Mouse (Mus musculus) intestine, postnatal 0 days (tissue): ENCODE data around the gene Galnt16. TPM values are rescaled to one million over a fixed set of nuclear protein-coding genes. Genes with fewer than 3 reads are reported as not detected.

Experiments
- ATAC-seq: fragments of 200-750 bp; cut with Nextera tagmentation; 2 replicates; pipeline ENCODE4 v1.8.0; 2017; ENCODE audit warnings: mild to moderate bottlenecking, moderate TSS enrichment, moderate library complexity
- H3K27ac ChIP-seq: fragments of 300-500 bp; sonication (generic); 2 replicates; pipeline ENCODE4 v1.5.1; 2014; ENCODE audit warnings: mild to moderate bottlenecking, low read depth, low read length, moderate library complexity
- H3K27me3 ChIP-seq: fragments of 300-500 bp; sonication (generic); replicated peaks from 2 replicates; pipeline ENCODE4 v1.6.1; 2014; ENCODE audit warnings: low read length, mixed read lengths; ENCODE audit not compliant: control insufficient read depth, insufficient read depth
- H3K36me3 ChIP-seq: fragments of 300-500 bp; sonication (generic); 2 replicates; pipeline ENCODE4 v1.6.1; 2014; ENCODE audit warnings: mild to moderate bottlenecking, moderate library complexity; ENCODE audit not compliant: control insufficient read depth, insufficient read depth
- H3K4me1 ChIP-seq: fragments of 300-500 bp; sonication (generic); replicated peaks from 2 replicates; pipeline ENCODE4 v1.6.1; 2014; ENCODE audit warnings: antibody characterized with exemption, low read length, mixed read lengths; ENCODE audit not compliant: control insufficient read depth, insufficient read depth
- H3K4me2 ChIP-seq: fragments of 300-500 bp; sonication (generic); replicated peaks from 2 replicates; pipeline ENCODE4 v1.6.1; 2014; ENCODE audit warnings: low read depth, mild to moderate bottlenecking, moderate library complexity
- H3K4me3 ChIP-seq: fragments of 300-500 bp; sonication (generic); 2 replicates; pipeline ENCODE4 v1.5.1; 2014; ENCODE audit warnings: low read depth, low read length
- H3K9ac ChIP-seq: fragments of 300-500 bp; sonication (generic); 2 replicates; pipeline ENCODE4 v1.6.1; 2014; ENCODE audit warnings: mild to moderate bottlenecking, low read depth, low read length
- H3K9me3 ChIP-seq: fragments of 300-500 bp; sonication (generic); 2 replicates; pipeline ENCODE4 v1.6.1; 2016; ENCODE audit warnings: mixed run types; ENCODE audit not compliant: control insufficient read depth
- CTCF ChIP-seq: sonication (generic); IDR thresholded peaks from 2 replicates; pipeline ENCODE4 v1.5.1; 2016; ENCODE audit warnings: low read depth, mild to moderate bottlenecking, control low read depth, antibody characterized with exemption, moderate library complexity
- WGBS: fragments of 180-500 bp; shearing (Covaris S2); extraction: QIAGEN DNeasy Blood & Tissue Kit; methylation state at CpG from one replicate; pipeline ENCODE4 v1.1.7; 2014; 5-methylcytosine and 5-hydroxymethylcytosine counted together
- polyA plus RNA-seq: library from polyadenylated mRNA; unstranded; fragments of >200 nt; fragmentation: Nextera tagmentation; extraction: Ambion mirVana; gene quantifications from 2 replicates; pipeline ENCODE4 v1.2.1, GENCODE M21; 2015

Galnt16 gene
- polyA plus RNA-seq, 1 experiment from 2014 or later: 3.7 TPM

DNA sequence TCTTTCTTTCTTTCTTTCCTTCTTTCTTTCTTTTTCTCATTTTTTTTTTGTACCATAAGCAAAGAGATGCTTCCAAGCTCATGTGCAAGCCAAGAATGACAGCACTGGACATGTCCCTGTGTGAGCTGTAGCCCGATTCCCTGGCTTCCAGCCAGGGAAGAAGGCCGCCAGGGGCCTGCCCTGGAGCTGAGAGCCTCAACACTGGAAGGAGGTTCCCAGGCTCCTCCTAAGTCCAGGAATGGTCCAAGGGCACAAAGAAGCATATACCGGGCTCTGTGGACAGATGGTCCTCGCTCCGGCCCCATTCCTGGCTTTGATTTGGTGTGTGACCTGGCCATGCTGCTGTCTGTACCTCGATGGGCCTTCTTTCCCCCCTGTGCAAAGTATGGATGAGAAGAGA, 46.9 kb downstream of the Galnt16 start:
- Histone ChIP-seq H3K4me2 (no peak overlapping the region), H3K4me1 (no peaks in the 10 kb centered on the region), H3K27me3 (no peaks in the 10 kb centered on the region), H3K9me3 (no peaks in the 10 kb centered on the region), H3K4me3 (no peak overlapping the region), H3K9ac (no peak overlapping the region), H3K27ac (no peak overlapping the region), H3K36me3 (no peaks in the 10 kb centered on the region)
- 67% methylated on average over 6 of the region's 6 CpGs for WGBS
- no peak for ATAC-seq
- TF ChIP-seq CTCF: no peak

DNA sequence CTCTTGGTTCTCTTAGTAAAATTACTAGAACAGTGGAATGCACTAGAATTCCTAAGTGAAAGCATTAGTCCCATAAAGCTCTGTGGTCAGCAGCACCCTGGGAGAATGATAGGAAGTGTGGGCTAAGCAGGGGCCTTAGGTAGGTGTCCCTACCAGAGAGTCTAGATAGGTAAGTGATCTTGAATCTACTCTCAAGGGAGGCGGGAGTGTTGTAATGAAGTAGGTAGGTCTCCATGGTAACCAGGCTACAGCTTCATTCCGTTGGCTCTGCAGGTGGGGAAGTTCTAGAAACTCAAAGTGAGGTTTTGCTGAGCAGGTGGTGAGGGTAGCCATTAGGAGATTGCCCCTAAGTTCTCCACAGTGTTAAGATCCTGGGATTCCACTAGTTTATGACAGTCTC, 47.7 kb downstream of the Galnt16 start:
- 54% methylated on average over 2 of the region's 2 CpGs for WGBS
- Histone ChIP-seq H3K9me3 (no peaks in the 10 kb centered on the region), H3K9ac (no peak overlapping the region), H3K27ac (no peak overlapping the region), H3K4me2 (no peak overlapping the region), H3K4me3 (no peak overlapping the region), H3K4me1 (no peaks in the 10 kb centered on the region), H3K36me3 (no peaks in the 10 kb centered on the region), H3K27me3 (no peaks in the 10 kb centered on the region)
- ATAC-seq: no peak
- no peak for TF ChIP-seq CTCF

DNA sequence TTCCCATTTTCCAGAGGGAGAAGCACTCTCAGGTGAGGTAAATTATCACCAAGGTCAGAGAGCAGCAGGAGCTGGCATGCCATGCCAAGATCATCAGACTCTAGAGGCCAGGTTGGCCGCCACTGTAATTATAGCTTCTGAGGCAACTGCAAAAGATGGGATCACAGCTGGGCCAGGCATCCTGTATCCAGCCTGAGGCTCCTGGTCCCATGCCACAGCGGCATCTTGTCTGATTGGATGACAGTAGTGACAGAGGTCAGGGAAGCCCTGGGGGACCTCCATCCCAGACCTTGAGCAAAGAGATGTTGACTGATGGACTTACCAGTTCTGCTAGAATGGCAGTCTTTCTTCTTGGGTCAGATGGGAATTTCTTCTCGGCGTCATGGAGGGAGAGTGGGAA, 48.4 kb downstream of the Galnt16 start:
- Histone ChIP-seq H3K4me1 (no peaks in the 10 kb centered on the region), H3K4me3 (no peak overlapping the region), H3K9ac (no peak overlapping the region), H3K27ac (no peak overlapping the region), H3K27me3 (no peaks in the 10 kb centered on the region), H3K4me2 (no peak overlapping the region), H3K36me3 (no peaks in the 10 kb centered on the region), H3K9me3 (no peaks in the 10 kb centered on the region)
- WGBS: 55% methylated on average over 4 of the region's 4 CpGs
- ATAC-seq: no peak
- TF ChIP-seq CTCF: no peak

DNA sequence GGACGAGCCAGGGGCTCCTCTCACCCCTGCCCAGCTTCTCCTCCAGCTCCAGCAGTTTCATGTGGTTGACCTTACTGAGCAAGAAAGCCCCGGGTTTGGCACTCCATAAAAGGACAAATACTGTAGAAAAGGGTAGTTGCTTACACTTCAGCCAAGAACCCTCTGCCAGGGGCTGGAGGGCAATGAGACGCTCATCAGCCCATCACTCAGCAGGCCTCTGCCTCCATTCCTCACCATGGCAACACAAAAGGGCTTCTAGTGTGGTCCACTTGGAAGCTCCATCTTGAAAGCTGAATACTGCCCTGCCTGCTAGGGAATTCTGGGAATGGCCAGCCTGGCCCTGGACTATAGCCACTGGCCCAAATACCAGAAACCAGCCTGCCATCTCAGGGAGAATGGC, 49.3 kb downstream of the Galnt16 start:
- 38% methylated on average over 3 of the region's 3 CpGs for WGBS
- no peak for ATAC-seq
- Histone ChIP-seq H3K36me3 (no peaks in the 10 kb centered on the region), H3K4me1 (no peaks in the 10 kb centered on the region), H3K4me2 (no peak overlapping the region), H3K27me3 (no peaks in the 10 kb centered on the region), H3K9ac (no peak overlapping the region), H3K9me3 (no peaks in the 10 kb centered on the region), H3K4me3 (no peak overlapping the region), H3K27ac (no peak overlapping the region)
- no peak for TF ChIP-seq CTCF

DNA sequence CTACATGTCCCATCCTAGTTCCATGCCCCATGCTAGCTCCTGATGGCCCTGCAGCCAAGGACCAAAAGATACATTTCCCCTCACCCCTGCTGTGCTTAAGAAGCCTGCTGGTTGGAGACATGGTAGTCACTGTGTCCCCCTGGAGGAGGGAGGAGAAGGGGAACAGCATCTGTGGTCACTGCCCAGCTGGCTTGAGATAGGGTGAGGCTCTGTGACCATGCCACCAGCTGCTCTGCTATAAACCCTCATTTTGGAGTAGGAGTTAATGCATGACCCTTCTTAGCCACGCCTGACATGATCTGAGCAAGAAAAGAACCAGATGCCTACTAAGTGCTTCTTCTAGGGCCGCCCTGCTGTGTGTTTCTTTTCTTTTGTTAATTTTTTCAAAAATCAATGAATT, 51.5 kb downstream of the Galnt16 start:
- no peak overlapping the region for H3K4me2 ChIP-seq
- H3K27ac ChIP-seq: no peak overlapping the region
- WGBS: 77% methylated on average over 2 of the region's 2 CpGs
- no peak for ATAC-seq
- H3K9me3 ChIP-seq: no peaks in the 10 kb centered on the region
- TF ChIP-seq CTCF: no peak
- H3K4me3 ChIP-seq: no peak overlapping the region
- H3K27me3 ChIP-seq: no peaks in the 10 kb centered on the region
- no peaks in the 10 kb centered on the region for H3K36me3 ChIP-seq
- no peak overlapping the region for H3K9ac ChIP-seq
- no peaks in the 10 kb centered on the region for H3K4me1 ChIP-seq

DNA sequence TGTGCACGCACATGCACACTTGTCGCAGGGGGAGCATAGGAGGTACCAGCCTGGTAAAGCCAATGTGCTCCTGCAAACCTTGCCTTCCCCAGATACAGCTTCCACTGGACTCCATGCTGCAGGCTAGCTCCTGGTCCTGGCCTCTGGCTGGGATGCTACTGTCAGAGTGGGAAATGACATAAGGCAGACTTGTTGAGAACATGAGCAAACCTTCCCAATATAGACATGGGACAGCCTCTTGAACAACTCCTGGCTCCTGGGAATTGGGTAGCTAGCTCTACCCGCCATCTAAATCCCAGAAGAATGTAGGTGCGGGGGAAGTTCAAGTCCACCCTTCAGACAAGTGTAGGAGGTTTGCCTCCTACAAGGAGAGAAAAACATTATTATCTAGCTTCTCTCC, 56.2 kb downstream of the Galnt16 start:
- Histone ChIP-seq H3K27ac (no peak overlapping the region), H3K36me3 (no peaks in the 10 kb centered on the region), H3K4me2 (no peak overlapping the region), H3K27me3 (no peaks in the 10 kb centered on the region), H3K9ac (no peak overlapping the region), H3K9me3 (no peaks in the 10 kb centered on the region), H3K4me3 (no peak overlapping the region), H3K4me1 (no peaks in the 10 kb centered on the region)
- no peak for TF ChIP-seq CTCF
- WGBS: 86% methylated on average over 4 of the region's 4 CpGs
- no peak for ATAC-seq

DNA sequence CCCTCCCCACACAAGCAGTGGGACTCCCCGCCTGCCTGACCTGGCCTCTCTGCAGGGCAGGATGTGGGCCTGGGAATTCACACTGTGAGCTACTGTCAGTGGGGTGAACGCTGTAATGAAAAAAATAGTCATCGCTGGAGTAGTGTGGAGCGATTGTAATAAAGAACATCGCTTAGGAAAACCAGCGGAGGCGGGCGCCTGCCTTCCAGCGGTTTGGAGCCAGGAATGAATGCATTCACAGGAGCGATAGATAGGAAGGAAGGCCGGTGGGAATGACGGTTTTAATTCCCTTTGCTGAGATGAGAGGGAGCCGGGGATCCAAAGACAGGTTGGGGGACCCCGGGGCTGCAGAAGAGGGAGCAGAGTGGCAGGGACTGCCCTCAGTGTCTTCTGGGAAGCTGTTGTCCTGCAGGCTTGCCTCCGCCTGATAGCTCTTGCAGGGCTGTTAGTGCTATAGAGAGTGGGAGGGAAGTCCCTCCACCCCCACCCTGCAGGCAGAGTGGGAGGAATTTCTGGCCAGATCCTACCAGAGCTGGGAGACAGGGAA, 56.8 kb downstream of the Galnt16 start:
- Histone ChIP-seq H3K9ac (no peak overlapping the region), H3K36me3 (no peaks in the 10 kb centered on the region), H3K4me2 (no peak overlapping the region; the same call in 1 of the 2 replicates), H3K4me3 (no peak overlapping the region), H3K9me3 (no peaks in the 10 kb centered on the region), H3K4me1 (no peaks in the 10 kb centered on the region), H3K27ac (no peak overlapping the region), H3K27me3 (no peaks in the 10 kb centered on the region)
- no peak for TF ChIP-seq CTCF
- no peak for ATAC-seq
- 36% methylated on average over 15 of the region's 15 CpGs for WGBS
